Mouse (Mus musculus): ENCODE measurements around the gene Rbck1. TPM values are rescaled to one million over a fixed set of nuclear protein-coding genes. Genes with fewer than 3 reads are reported as not detected.
"Not testable (repeated sequence)": the region's sequence is repeated elsewhere in the genome, so short reads cannot be mapped to it uniquely, and the experiment has no call there.

Gene Rbck1
- polyA plus RNA-seq, 1 experiment from 2014 or later: 31.0 TPM

DNA sequence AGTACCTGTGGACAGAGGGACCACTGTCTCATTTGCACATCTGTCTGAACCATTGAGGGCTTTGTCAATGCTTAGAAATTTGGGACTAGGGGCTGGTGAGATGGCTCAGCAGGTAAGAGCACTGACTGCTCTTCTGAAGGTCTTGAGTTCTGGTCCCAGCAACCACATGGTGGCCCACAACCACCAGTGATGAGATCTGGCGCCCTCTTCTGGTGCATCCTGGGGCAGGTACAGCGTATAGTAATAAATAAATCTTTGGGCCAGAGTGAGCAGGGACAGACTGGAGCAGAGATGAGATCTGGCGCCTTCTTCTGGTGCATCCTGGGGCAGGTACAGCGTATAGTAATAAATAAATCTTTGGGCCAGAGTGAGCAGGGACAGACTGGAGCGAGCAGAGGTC is 26.5 kb upstream of the Rbck1 start:
- not testable (repeated sequence) for DNase-seq; ATAC-seq; H3K4me3 ChIP-seq (ENCODE audit: low read depth, low read length); H3K4me2 ChIP-seq (ENCODE audit: low read depth, low read length); H3K27ac ChIP-seq (ENCODE audit: low read depth); H3K27me3 ChIP-seq (ENCODE audit: insufficient read depth, low read length); H3K9ac ChIP-seq (replicated peaks); H3K36me3 ChIP-seq (replicated peaks; ENCODE audit: insufficient read depth, low read length); H3K9me3 ChIP-seq (ENCODE audit: low read length)
- peak; percentile 57 for TF ChIP-seq CTCF (IDR thresholded peaks at IDR 0.05; ENCODE audit: low read depth)
- 81% methylated on average over 5 of the region's 5 CpGs for WGBS (ENCODE audit: insufficient replicate concordance)
- H3K4me1 ChIP-seq (ENCODE audit: insufficient read depth): peaks cover 12% of the 10 kb centered on the region

GRCm38 (mm10) chr2:152357254-152357653 is 24.8 kb upstream of the Rbck1 start:
- Histone ChIP-seq H3K4me1 (ENCODE audit: insufficient read depth) (peaks cover 8% of the 10 kb centered on the region), H3K4me2 (ENCODE audit: low read depth, low read length) (no peak overlapping the region), H3K9ac (replicated peaks) (no peak overlapping the region), H3K36me3 (replicated peaks; ENCODE audit: insufficient read depth, low read length) (no peaks in the 10 kb centered on the region), H3K4me3 (ENCODE audit: low read depth, low read length) (no peak overlapping the region), H3K27me3 (ENCODE audit: insufficient read depth, low read length) (no peaks in the 10 kb centered on the region), H3K9me3 (ENCODE audit: low read length) (no peaks in the 10 kb centered on the region), H3K27ac (ENCODE audit: low read depth) (no peak overlapping the region)
- DNase-seq (no peak), ATAC-seq (no peak)
- TF ChIP-seq CTCF (IDR thresholded peaks at IDR 0.05; ENCODE audit: low read depth) (no peak), EP300 (IDR thresholded peaks at IDR 0.05; ENCODE audit: low read depth) (no peak)
- 87% methylated on average over 3 of the region's 3 CpGs for whole genome bisulfite sequencing (ENCODE audit: insufficient replicate concordance)

DNA sequence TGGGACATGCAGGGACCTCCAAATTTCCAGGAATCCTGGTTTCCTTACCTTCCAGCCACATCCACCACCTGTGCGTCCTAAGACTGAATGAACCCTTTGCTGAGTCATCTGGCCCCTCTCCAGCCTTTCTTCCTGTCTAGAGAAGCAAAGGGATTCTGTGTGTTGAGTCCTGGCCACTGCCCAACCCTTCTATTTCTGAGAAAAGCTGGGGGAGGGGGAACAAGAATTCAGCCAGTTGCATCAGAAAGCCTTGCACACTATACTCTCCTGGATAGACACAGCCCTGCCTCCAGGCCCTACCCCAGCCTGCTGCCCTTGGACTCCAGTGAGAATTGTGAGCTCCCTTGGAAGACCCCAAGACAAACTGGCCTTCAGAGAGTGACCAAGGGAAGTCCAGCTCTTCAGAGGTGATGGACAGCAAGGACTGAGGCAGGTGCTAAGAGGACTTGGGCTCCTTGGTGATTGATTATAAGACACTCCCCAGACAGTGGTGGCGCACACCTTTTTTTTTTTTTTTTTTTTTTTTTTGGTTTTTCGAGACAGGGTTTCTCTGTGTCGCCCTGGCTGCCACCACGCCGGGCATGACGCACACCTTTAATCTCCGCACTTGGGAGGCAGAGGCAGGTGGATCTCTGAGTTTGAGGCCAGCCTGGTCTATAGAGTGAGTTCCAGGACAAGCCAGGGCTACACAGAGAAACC is 17.5 kb upstream of the Rbck1 start:
- DNase-seq (peak; percentile 48), ATAC-seq (peak; percentile 63)
- TF ChIP-seq EP300 (IDR thresholded peaks at IDR 0.05; ENCODE audit: low read depth) (0 out of 2 replicates have a peak, but pooled peaks have one; percentile 40), CTCF (IDR thresholded peaks at IDR 0.05; ENCODE audit: low read depth) (no peak)
- no peak overlapping the region for H3K9ac ChIP-seq (replicated peaks)
- peaks cover 20% of the 10 kb centered on the region for H3K4me1 ChIP-seq (ENCODE audit: insufficient read depth)
- H3K4me3 ChIP-seq (ENCODE audit: low read depth, low read length): no peak overlapping the region
- H3K4me2 ChIP-seq (ENCODE audit: low read depth, low read length): no peak overlapping the region
- H3K9me3 ChIP-seq (ENCODE audit: low read length): no peaks in the 10 kb centered on the region
- no peaks in the 10 kb centered on the region for H3K27me3 ChIP-seq (ENCODE audit: insufficient read depth, low read length)
- peak overlapping the region; percentile 1; the same call in 1 of the 2 replicates for H3K27ac ChIP-seq (ENCODE audit: low read depth)
- WGBS (ENCODE audit: insufficient replicate concordance): 80% methylated on average over 8 of the region's 8 CpGs
- H3K36me3 ChIP-seq (replicated peaks; ENCODE audit: insufficient read depth, low read length): no peaks in the 10 kb centered on the region

GRCm38 (mm10) chr2:152349205-152349604 is 16.8 kb upstream of the Rbck1 start:
- 74% methylated on average over 6 of the region's 6 CpGs for WGBS (ENCODE audit: insufficient replicate concordance)
- no peak for DNase-seq

GRCm38 (mm10) chr2:152347722-152348121 is 15.3 kb upstream of the Rbck1 start:
- Histone ChIP-seq H3K27ac (ENCODE audit: low read depth) (peak overlapping the region; percentile 75; the same call in 1 of the 2 replicates), H3K4me1 (ENCODE audit: insufficient read depth) (peaks cover 35% of the 10 kb centered on the region), H3K9ac (replicated peaks) (no peak overlapping the region), H3K4me3 (ENCODE audit: low read depth, low read length) (no peak overlapping the region), H3K4me2 (ENCODE audit: low read depth, low read length) (no peak overlapping the region), H3K36me3 (replicated peaks; ENCODE audit: insufficient read depth, low read length) (no peaks in the 10 kb centered on the region), H3K27me3 (ENCODE audit: insufficient read depth, low read length) (no peaks in the 10 kb centered on the region), H3K9me3 (ENCODE audit: low read length) (no peaks in the 10 kb centered on the region)
- ATAC-seq: no peak
- DNase-seq: no peak
- TF ChIP-seq EP300 (IDR thresholded peaks at IDR 0.05; ENCODE audit: low read depth) (no peak), CTCF (IDR thresholded peaks at IDR 0.05; ENCODE audit: low read depth) (no peak)
- WGBS (ENCODE audit: insufficient replicate concordance): 60% methylated on average over 2 of the region's 2 CpGs

More at GRCm38 (mm10) chr2:152349205-152349604, 16.8 kb upstream of the Rbck1 start:
- H3K36me3 ChIP-seq (replicated peaks; ENCODE audit: insufficient read depth, low read length): no peaks in the 10 kb centered on the region
- H3K4me3 ChIP-seq (ENCODE audit: low read depth, low read length): no peak overlapping the region
- TF ChIP-seq CTCF (IDR thresholded peaks at IDR 0.05; ENCODE audit: low read depth) (no peak), EP300 (IDR thresholded peaks at IDR 0.05; ENCODE audit: low read depth) (no peak)
- no peak for ATAC-seq
- no peak overlapping the region for H3K9ac ChIP-seq (replicated peaks)
- H3K27ac ChIP-seq (ENCODE audit: low read depth): peak overlapping the region; percentile 1; the same call in 1 of the 2 replicates
- H3K9me3 ChIP-seq (ENCODE audit: low read length): no peaks in the 10 kb centered on the region
- H3K4me2 ChIP-seq (ENCODE audit: low read depth, low read length): no peak overlapping the region
- peaks cover 26% of the 10 kb centered on the region for H3K4me1 ChIP-seq (ENCODE audit: insufficient read depth)
- H3K27me3 ChIP-seq (ENCODE audit: insufficient read depth, low read length): no peaks in the 10 kb centered on the region

DNA sequence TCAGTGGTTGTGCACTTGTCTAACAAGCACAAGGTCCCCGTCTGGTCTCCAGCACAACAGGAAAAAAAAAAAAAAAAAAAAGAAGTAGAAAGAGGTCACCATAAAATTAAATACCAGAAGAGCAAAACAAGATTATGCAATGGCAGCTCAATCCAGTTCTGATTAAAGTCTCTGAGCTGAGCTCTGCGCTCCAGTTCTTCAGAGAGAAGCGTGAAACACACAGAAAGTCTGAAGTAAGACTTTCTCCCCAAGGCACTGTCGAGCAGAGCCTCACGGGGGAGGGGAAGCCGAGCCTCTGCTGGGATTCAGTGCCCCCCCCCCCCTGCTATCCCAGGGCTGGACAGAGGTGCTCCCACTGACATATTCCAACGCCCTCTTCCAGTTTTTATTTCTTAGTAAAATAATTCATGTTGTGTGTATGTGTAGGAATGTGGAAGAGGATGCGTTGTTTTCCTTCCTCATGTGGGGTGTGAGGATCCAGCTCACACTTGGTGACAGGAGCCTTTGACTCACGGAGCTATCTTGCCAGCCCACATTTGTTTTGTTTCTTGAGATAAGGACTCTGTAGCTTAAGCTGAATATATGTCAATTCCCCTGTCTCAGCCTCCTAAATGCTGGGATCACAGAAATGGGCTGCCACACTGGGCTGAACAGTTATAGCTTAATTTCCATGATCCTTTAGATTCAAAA is 14.5 kb upstream of the Rbck1 start:
- Histone ChIP-seq H3K36me3 (replicated peaks; ENCODE audit: insufficient read depth, low read length) (no peaks in the 10 kb centered on the region), H3K4me2 (ENCODE audit: low read depth, low read length) (peak overlapping the region; percentile 54), H3K4me1 (ENCODE audit: insufficient read depth) (peaks cover 35% of the 10 kb centered on the region), H3K27me3 (ENCODE audit: insufficient read depth, low read length) (no peaks in the 10 kb centered on the region), H3K27ac (ENCODE audit: low read depth) (peak overlapping the region; percentile 75), H3K4me3 (ENCODE audit: low read depth, low read length) (no peak overlapping the region), H3K9ac (replicated peaks) (peak overlapping the region; percentile 38), H3K9me3 (ENCODE audit: low read length) (no peaks in the 10 kb centered on the region)
- no peak for DNase-seq
- ATAC-seq: peak; percentile 43
- WGBS (ENCODE audit: insufficient replicate concordance): 38% methylated on average over 9 of the region's 9 CpGs
- peak; percentile 80 for TF ChIP-seq EP300 (IDR thresholded peaks at IDR 0.05; ENCODE audit: low read depth)
- no peak for TF ChIP-seq CTCF (IDR thresholded peaks at IDR 0.05; ENCODE audit: low read depth)
